Mouse (Mus musculus) small intestine, adult 2 months (tissue): ENCODE data around the gene Ppp2r3c.
"Not testable (repeated sequence)": the region's sequence is repeated elsewhere in the genome, so short reads cannot be mapped to it uniquely, and the experiment has no call there.

ENCODE experiments used
- CTCF ChIP-seq: fragments of 200-500 bp; IDR thresholded peaks from 2 replicates; pipeline ENCODE4 v1.5.1; 2012; ENCODE audit warnings: low read depth, mild to moderate bottlenecking, control low read depth, inconsistent platforms, low read length, moderate library complexity, mixed read lengths; ENCODE audit not compliant: insufficient replicate concordance, insufficient read length; ENCODE audit errors: extremely low read depth
- POLR2A ChIP-seq: fragments of 200-500 bp; IDR thresholded peaks from 2 replicates; pipeline ENCODE4 v1.6.1; 2012; ENCODE audit warnings: low read depth, mild to moderate bottlenecking, control low read depth, inconsistent platforms, low read length, moderate library complexity

DNA sequence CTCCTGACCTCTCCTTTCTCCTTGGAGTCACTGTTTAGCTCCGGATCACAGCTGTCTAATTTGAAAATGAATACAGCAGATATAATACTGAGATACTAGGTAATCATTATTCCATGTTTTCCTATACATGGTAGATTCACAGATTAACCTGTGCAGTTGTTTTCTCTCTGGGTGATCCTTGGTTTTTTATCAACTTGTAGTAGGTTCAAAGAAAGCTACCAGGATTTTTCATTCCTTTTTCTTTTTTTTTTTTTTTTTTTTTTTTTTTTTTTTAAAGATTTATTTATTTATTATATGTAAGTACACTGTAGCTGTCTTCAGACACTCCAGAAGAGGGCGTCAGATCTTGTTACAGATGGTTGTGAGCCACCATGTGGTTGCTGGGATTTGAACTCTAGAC is 35.7 kb upstream of the Ppp2r3c start:
- TF ChIP-seq POLR2A, CTCF: not testable (repeated sequence)
